ENCODE assay signal across 8 mouse cellular contexts in the genomic region with DNA sequence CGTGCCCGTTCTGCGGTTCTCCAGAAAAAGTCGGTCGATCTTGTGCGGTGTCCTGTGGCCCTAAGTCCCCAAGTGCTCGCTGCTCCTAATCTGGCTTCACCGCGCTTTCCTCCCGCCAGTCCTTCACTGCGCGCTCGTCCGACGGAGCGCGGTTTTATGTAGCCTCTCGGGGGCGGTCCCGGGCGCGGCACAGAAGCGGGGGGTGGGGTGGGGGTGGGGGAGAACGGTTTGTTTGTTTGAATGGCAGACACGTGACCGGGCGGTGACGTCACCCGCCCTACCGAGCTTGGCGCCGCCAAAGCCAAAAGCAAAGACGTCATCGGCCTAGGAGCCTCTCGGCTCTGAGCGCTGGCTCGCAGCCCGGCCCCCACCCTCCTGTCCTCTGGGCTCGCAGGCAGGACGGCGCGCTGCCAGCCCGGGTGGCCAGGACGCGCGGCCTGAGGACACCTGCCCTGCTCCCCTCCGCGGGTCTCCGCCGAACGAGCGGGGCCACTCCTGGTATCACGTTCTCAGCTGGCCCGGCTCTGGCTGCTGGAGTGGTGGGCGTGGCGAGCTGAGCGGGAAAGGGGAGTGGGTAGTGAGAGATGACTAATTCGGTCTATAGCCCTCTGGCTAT. TPM values are rescaled to one million over a fixed set of nuclear protein-coding genes. Genes with fewer than 3 reads are reported as not detected.
DNase-seq lines count a peak whose midpoint lies in the region; ATAC-seq lines count a peak whose summit lies in the region.

No protein-coding gene starts in this region.

- WGBS in hindbrain, embryonic 12.5 days, result under 1% methylated on average over 58 of the region's 58 CpGs

- peak overlapping the region; percentile 65 for H3K4me2 ChIP-seq in hindbrain, embryonic 12.5 days (replicated peaks)

- peak overlapping the region; percentile 99 for H3K27ac ChIP-seq in hindbrain, embryonic 12.5 days

- H3K9me3 ChIP-seq in hindbrain, embryonic 12.5 days (replicated peaks), result no peaks in the 10 kb centered on the region

- H3K4me1 ChIP-seq in hindbrain, embryonic 12.5 days, result peaks cover 39% of the 10 kb centered on the region

- peak overlapping the region; percentile 71 for H3K9ac ChIP-seq in hindbrain, embryonic 12.5 days

- DNase-seq in Muller cell, postnatal 12 days (ENCODE audit: inconsistent ontology term), result peak; percentile 99
- peak; percentile 99 for DNase-seq in cerebellum, adult 9-11 months
- peak; percentile 94 for DNase-seq in frontal cortex, postnatal 10 days (ENCODE audit: low spot score in 2 of 2)
- peak; percentile 94 to 95 for DNase-seq in layer of hippocampus, postnatal 14 days (ENCODE audit: low spot score in 2 of 2)
- DNase-seq in lung, postnatal 14 days, result peak; percentile 97
- DNase-seq in retina, adult 2 months (ENCODE audit: low read depth, low spot score), result peak; percentile 92
- DNase-seq in thymus, postnatal 36 days, result peak; percentile 92 to 95

- peaks cover 4% of the 10 kb centered on the region; the same call in 1 of the 2 replicates for H3K27me3 ChIP-seq in hindbrain, embryonic 12.5 days

- ATAC-seq in hindbrain, embryonic 12.5 days (ENCODE audit: low FRiP score), result peak; percentile 91

- peak overlapping the region; percentile 79 for H3K4me3 ChIP-seq in hindbrain, embryonic 12.5 days

- peaks cover 5% of the 10 kb centered on the region; the same call in 1 of the 2 replicates for H3K36me3 ChIP-seq in hindbrain, embryonic 12.5 days

RNA-seq across cellular contexts. Expression of a gene that starts 52.8 kb away (rescaled TPM):
- 85.3 and 90.3 TPM in 2 replicates for polyA plus RNA-seq in hindbrain, embryonic 12.5 days (2016; fragmentation: Nextera tagmentation; extraction: Ambion mirVana)
- 100 to 1,000 TPM; 132 to 144 TPM for total RNA-seq in layer of hippocampus, postnatal 14 days (2021)

RNA-seq across cellular contexts. Expression of a gene that starts 53.5 kb away (rescaled TPM):
- 33.0 and 38.5 TPM in 2 replicates for polyA plus RNA-seq in hindbrain, embryonic 12.5 days (2016; fragmentation: Nextera tagmentation; extraction: Ambion mirVana)
- 10 to 100 TPM; 20.3 to 24.3 TPM for total RNA-seq in layer of hippocampus, postnatal 14 days (2021)

Comparison
In these comparisons a context has a peak if more than half of its experiments do, and no peak if none do; other contexts are left out.
1. Peak in every context shown above with its lines: DNase-seq, ATAC-seq, H3K4me3 ChIP-seq and H3K27ac ChIP-seq.